Mouse (Mus musculus) CD4-positive helper T cell, adult 2 months (primary cell): Measurements from ENCODE around the gene Scaf1.

Experiments used
- DNase-seq: peaks from one replicate; pipeline ENCODE4 v3.0.0-alpha.2; 2012; ENCODE audit warnings: low read depth, missing footprints, low spot score

Scaf1 gene

GRCm38 (mm10) chr7:45045741-45046140, 29.6 kb upstream of the Scaf1 start:
- no peak for DNase-seq

- no peak for DNase-seq
These were observed 27.1 kb upstream of the Scaf1 start for GRCm38 (mm10) chr7:45043307-45043706.

GRCm38 (mm10) chr7:45040851-45041250, 24.7 kb upstream of the Scaf1 start:
- no peak for DNase-seq

- no peak for DNase-seq
These were observed 22.2 kb upstream of the Scaf1 start for GRCm38 (mm10) chr7:45038411-45038810.

GRCm38 (mm10) chr7:45037720-45038361, 21.7 kb upstream of the Scaf1 start:
- peak; percentile 67 for DNase-seq

GRCm38 (mm10) chr7:45036702-45037101, 20.5 kb upstream of the Scaf1 start:
- DNase-seq = no peak

GRCm38 (mm10) chr7:45035631-45036030, 19.5 kb upstream of the Scaf1 start:
- no peak for DNase-seq

- no peak for DNase-seq
These were observed 17.7 kb upstream of the Scaf1 start for GRCm38 (mm10) chr7:45033722-45034359.

GRCm38 (mm10) chr7:45030857-45031256, 14.7 kb upstream of the Scaf1 start:
- no peak for DNase-seq

- DNase-seq = no peak
These were observed 13.8 kb upstream of the Scaf1 start for GRCm38 (mm10) chr7:45029995-45030394.

GRCm38 (mm10) chr7:45028351-45028750, 12.2 kb upstream of the Scaf1 start:
- no peak for DNase-seq

- no peak for DNase-seq
These were observed 11.6 kb upstream of the Scaf1 start for GRCm38 (mm10) chr7:45027761-45028160.

GRCm38 (mm10) chr7:45026256-45026655, 10.1 kb upstream of the Scaf1 start:
- no peak for DNase-seq

GRCm38 (mm10) chr7:45025601-45026220, 9.5 kb upstream of the Scaf1 start:
- no peak for DNase-seq

- DNase-seq = no peak
These were observed 8.4 kb upstream of the Scaf1 start for GRCm38 (mm10) chr7:45024281-45025248.

- DNase-seq = peak; percentile 28
These were observed 7.5 kb upstream of the Scaf1 start for GRCm38 (mm10) chr7:45023711-45024110.

GRCm38 (mm10) chr7:45020225-45020624, 4.1 kb upstream of the Scaf1 start:
- no peak for DNase-seq

GRCm38 (mm10) chr7:45019031-45019571, 2.9 kb upstream of the Scaf1 start:
- no peak for DNase-seq

GRCm38 (mm10) chr7:45017242-45018061, 1.3 kb upstream of the Scaf1 start, which contains the start of gene Rras:
Gene Rras, plus strand, starts transcription at chr7:45017961.
- peak; percentile 98 for DNase-seq

GRCm38 (mm10) chr7:45016761-45017160, 598 bp upstream of the Scaf1 start:
- no peak for DNase-seq
